Comparison of ENCODE assay signal across 8 mouse cellular contexts in the genomic region with DNA sequence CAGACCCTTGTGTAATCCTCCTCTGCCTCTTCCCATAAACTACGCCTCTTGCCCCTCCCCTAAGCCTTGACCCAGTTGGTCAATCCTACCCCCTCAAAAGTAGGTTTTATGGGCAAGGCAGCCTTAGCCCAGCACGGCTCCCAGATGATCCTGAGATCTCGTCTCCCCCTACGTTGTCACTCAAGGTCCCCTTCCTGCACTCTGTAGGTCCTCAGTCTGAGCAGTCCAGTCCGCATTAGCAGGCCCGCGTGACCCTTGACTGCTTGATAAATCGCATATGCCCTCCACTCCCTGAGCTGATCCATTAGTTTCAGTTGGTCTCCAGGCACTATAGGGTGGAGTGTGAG. TPM values are rescaled to one million over a fixed set of nuclear protein-coding genes. Genes with fewer than 3 reads are reported as not detected.
DNase-seq lines count a peak whose midpoint lies in the region; ATAC-seq and TF ChIP-seq lines count a peak whose summit lies in the region.

No protein-coding gene starts in this region.

- H3K4me2 ChIP-seq in lung, embryonic 16.5 days (ENCODE audit: low read depth, low read length), result peak overlapping the region; percentile 95
- peak overlapping the region; percentile 78 for H3K4me2 ChIP-seq in limb, embryonic 14.5 days (replicated peaks; ENCODE audit: low read depth, low read length, severe bottlenecking)
- peak overlapping the region; percentile 82 for H3K4me2 ChIP-seq in stomach, embryonic 15.5 days

- H3K4me1 ChIP-seq in lung, embryonic 16.5 days (replicated peaks; ENCODE audit: control insufficient read depth, insufficient read depth, low read length), result peaks cover 5% of the 10 kb centered on the region; the same call in 1 of the 2 replicates
- H3K4me1 ChIP-seq in limb, embryonic 14.5 days (ENCODE audit: control insufficient read depth, insufficient read depth, low read length), result peaks cover 13% of the 10 kb centered on the region
- peaks cover 15% of the 10 kb centered on the region for H3K4me1 ChIP-seq in stomach, embryonic 15.5 days

- peak; percentile 17 for DNase-seq in embryo, embryonic 10 days (ENCODE audit: low spot score)
- DNase-seq in embryo, embryonic 10.5 days (ENCODE audit: low spot score), result no peak
- DNase-seq in lung, adult 18-20 months, result no peak
- DNase-seq in limb, embryonic 14.5 days (ENCODE audit: low spot score), result no peak
- DNase-seq in adrenal gland, postnatal 25 days, result no peak
- no peak for DNase-seq in urinary bladder, postnatal 14 days (ENCODE audit: low spot score)

- peak overlapping the region; percentile 59 for H3K4me3 ChIP-seq in lung, embryonic 16.5 days (ENCODE audit: low read length)
- peak overlapping the region; percentile 49 for H3K4me3 ChIP-seq in limb, embryonic 14.5 days (replicated peaks; ENCODE audit: low read length)
- H3K4me3 ChIP-seq in stomach, embryonic 15.5 days (replicated peaks), result peak overlapping the region; percentile 44

- H3K36me3 ChIP-seq in lung, embryonic 16.5 days (ENCODE audit: control insufficient read depth, insufficient read depth, low read length), result no peaks in the 10 kb centered on the region
- no peaks in the 10 kb centered on the region for H3K36me3 ChIP-seq in limb, embryonic 14.5 days (ENCODE audit: control insufficient read depth, insufficient read depth, low read length)
- no peaks in the 10 kb centered on the region for H3K36me3 ChIP-seq in stomach, embryonic 15.5 days

- 20% methylated on average over 8 of the region's 8 CpGs for WGBS in lung, embryonic 16.5 days
- 22% methylated on average over 8 of the region's 8 CpGs for WGBS in limb, embryonic 14.5 days
- 27% methylated on average over 8 of the region's 8 CpGs for WGBS in stomach, embryonic 15.5 days

- H3K27ac ChIP-seq in lung, embryonic 16.5 days (ENCODE audit: low read length), result no peak overlapping the region
- no peak overlapping the region for H3K27ac ChIP-seq in limb, embryonic 14.5 days (replicated peaks; ENCODE audit: low read depth, low read length)
- no peak overlapping the region for H3K27ac ChIP-seq in stomach, embryonic 15.5 days

- H3K27me3 ChIP-seq in lung, embryonic 16.5 days (ENCODE audit: control insufficient read depth, insufficient read depth, low read depth, low read length), result no peaks in the 10 kb centered on the region
- no peaks in the 10 kb centered on the region for H3K27me3 ChIP-seq in limb, embryonic 14.5 days (ENCODE audit: control insufficient read depth, insufficient read depth, low read length)
- no peaks in the 10 kb centered on the region; the same call in 1 of the 2 replicates for H3K27me3 ChIP-seq in stomach, embryonic 15.5 days (replicated peaks)

- H3K9me3 ChIP-seq in lung, embryonic 16.5 days (ENCODE audit: control insufficient read depth, low read length), result no peaks in the 10 kb centered on the region
- H3K9me3 ChIP-seq in limb, embryonic 14.5 days (ENCODE audit: control insufficient read depth, low read length), result no peaks in the 10 kb centered on the region
- no peaks in the 10 kb centered on the region for H3K9me3 ChIP-seq in stomach, embryonic 15.5 days

- H3K9ac ChIP-seq in lung, embryonic 16.5 days (ENCODE audit: low read length), result peak overlapping the region; percentile 60
- H3K9ac ChIP-seq in limb, embryonic 14.5 days (ENCODE audit: low read depth, low read length, severe bottlenecking), result peak overlapping the region; percentile 55; the same call in 1 of the 2 replicates
- no peak overlapping the region for H3K9ac ChIP-seq in stomach, embryonic 15.5 days

- TF ChIP-seq POLR2A in limb, embryonic 14.5 days (IDR thresholded peaks at IDR 0.05; ENCODE audit: borderline replicate concordance, extremely low read depth, insufficient read depth, insufficient read length), result no peak

- no peak for ATAC-seq in lung, embryonic 16.5 days (ENCODE audit: low read depth)
- ATAC-seq in limb, embryonic 14.5 days (ENCODE audit: low FRiP score, low read depth), result no peak
- ATAC-seq in stomach, embryonic 15.5 days (ENCODE audit: insufficient read depth, low FRiP score, low read depth), result no peak; the same call in 1 of the 2 replicates

RNA-seq across cellular contexts. Expression of gene Aloxe3, which starts 8.9 kb away (rescaled TPM):
- polyA plus RNA-seq in lung, embryonic 16.5 days (2015; fragmentation: Nextera tagmentation; extraction: Ambion mirVana), result 0.24 and 0.31 TPM in 2 replicates
- 1.6 TPM in 2 replicates for polyA plus RNA-seq in limb, embryonic 14.5 days (2012; rRNA removed)
- polyA plus RNA-seq in limb, embryonic 14.5 days (2014; fragmentation: Nextera tagmentation; extraction: Ambion mirVana), result 1.6 and 2.2 TPM in 2 replicates
- polyA plus RNA-seq in stomach, embryonic 15.5 days (2015; fragmentation: Nextera tagmentation; extraction: Ambion mirVana), result 0.27 and 1.2 TPM in 2 replicates
- 0.64 and 2.8 TPM in 2 replicates for total RNA-seq in adrenal gland, postnatal 25 days (2021)

RNA-seq across cellular contexts. Expression of gene 9130213A22Rik, which starts 12.2 kb away (rescaled TPM):
- polyA plus RNA-seq in lung, embryonic 16.5 days (2015; fragmentation: Nextera tagmentation; extraction: Ambion mirVana), result 0.36 and 0.44 TPM in 2 replicates
- polyA plus RNA-seq in limb, embryonic 14.5 days (2012; rRNA removed), result 1.1 and 1.4 TPM in 2 replicates
- 0.41 and 0.77 TPM in 2 replicates for polyA plus RNA-seq in limb, embryonic 14.5 days (2014; fragmentation: Nextera tagmentation; extraction: Ambion mirVana)
- polyA plus RNA-seq in stomach, embryonic 15.5 days (2015; fragmentation: Nextera tagmentation; extraction: Ambion mirVana), result 0.37 TPM in 2 replicates
- total RNA-seq in adrenal gland, postnatal 25 days (2021), result 1.2 and 1.6 TPM in 2 replicates

RNA-seq across cellular contexts. Expression of gene Hes7, which starts 14.4 kb away (rescaled TPM):
- polyA plus RNA-seq in lung, embryonic 16.5 days (2015; fragmentation: Nextera tagmentation; extraction: Ambion mirVana), result 0.38 and 0.43 TPM in 2 replicates
- polyA plus RNA-seq in limb, embryonic 14.5 days (2012; rRNA removed), result 1.1 and 1.4 TPM in 2 replicates
- 0.30 and 0.77 TPM in 2 replicates for polyA plus RNA-seq in limb, embryonic 14.5 days (2014; fragmentation: Nextera tagmentation; extraction: Ambion mirVana)
- 0.76 and 1.0 TPM in 2 replicates for polyA plus RNA-seq in stomach, embryonic 15.5 days (2015; fragmentation: Nextera tagmentation; extraction: Ambion mirVana)
- not detected in 2 replicates for total RNA-seq in adrenal gland, postnatal 25 days (2021)

RNA-seq across cellular contexts. Expression of gene Alox12b, which starts 22.2 kb away (rescaled TPM):
- polyA plus RNA-seq in lung, embryonic 16.5 days (2015; fragmentation: Nextera tagmentation; extraction: Ambion mirVana), result 0.33 TPM in 1 of 2 replicates, not detected in the other
- polyA plus RNA-seq in limb, embryonic 14.5 days (2012; rRNA removed), result 0.24 and 0.26 TPM in 2 replicates
- polyA plus RNA-seq in limb, embryonic 14.5 days (2014; fragmentation: Nextera tagmentation; extraction: Ambion mirVana), result 0.26 and 0.83 TPM in 2 replicates
- 4.2 and 11.5 TPM in 2 replicates for polyA plus RNA-seq in stomach, embryonic 15.5 days (2015; fragmentation: Nextera tagmentation; extraction: Ambion mirVana)
- not detected in 2 replicates for total RNA-seq in adrenal gland, postnatal 25 days (2021)

RNA-seq across cellular contexts. Expression of gene Per1, which starts 39.6 kb away (rescaled TPM):
- polyA plus RNA-seq in lung, embryonic 16.5 days (2015; fragmentation: Nextera tagmentation; extraction: Ambion mirVana), result 31.1 and 32.4 TPM in 2 replicates
- polyA plus RNA-seq in limb, embryonic 14.5 days (2012; rRNA removed), result 19.3 and 25.4 TPM in 2 replicates
- polyA plus RNA-seq in limb, embryonic 14.5 days (2014; fragmentation: Nextera tagmentation; extraction: Ambion mirVana), result 16.0 and 22.5 TPM in 2 replicates
- 15.4 and 20.3 TPM in 2 replicates for polyA plus RNA-seq in stomach, embryonic 15.5 days (2015; fragmentation: Nextera tagmentation; extraction: Ambion mirVana)
- 66.5 and 84.7 TPM in 2 replicates for total RNA-seq in adrenal gland, postnatal 25 days (2021)
